Mouse (Mus musculus): ENCODE results near the gene Rab3il1. TPM values are rescaled to one million over a fixed set of nuclear protein-coding genes. Genes with fewer than 3 reads are reported as not detected.

Rab3il1 gene
- total RNA-seq (2023): 0.73 TPM

DNA sequence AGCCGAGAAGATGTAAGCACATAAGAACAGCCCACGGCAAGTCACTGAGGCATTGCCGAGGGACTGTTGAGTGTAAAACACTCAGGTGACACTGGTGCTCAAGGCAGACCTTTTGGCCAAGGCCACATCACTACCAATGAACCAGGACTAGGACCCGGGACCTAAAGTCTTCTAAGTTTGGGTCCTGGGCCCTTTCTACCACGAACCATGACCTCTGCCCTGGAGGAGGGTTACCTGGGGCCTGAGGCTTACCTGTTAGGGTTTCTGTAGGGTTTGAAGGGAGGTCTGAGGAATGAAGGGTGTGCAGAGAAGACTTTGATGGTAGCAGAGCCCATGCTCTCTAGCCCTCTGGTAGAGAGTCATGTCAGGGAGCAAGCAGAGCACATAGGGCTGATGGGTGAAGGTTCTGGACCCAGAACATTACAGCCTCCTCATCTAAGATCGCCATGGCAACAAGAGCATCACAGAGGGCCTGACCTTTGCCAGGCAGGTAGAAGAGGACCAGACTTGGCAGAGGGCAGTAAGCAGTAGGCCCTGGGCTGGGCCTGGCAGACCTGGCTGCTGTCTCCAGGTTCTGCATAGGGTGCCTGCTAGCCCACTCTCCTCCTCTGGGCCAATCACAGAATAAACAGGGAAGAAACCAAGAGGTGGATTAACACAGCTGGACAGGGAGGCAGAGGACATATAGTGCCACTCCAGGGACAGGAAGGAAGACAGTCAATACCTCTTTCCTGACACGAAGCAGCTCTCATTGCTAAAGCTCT, at the start of gene Rab3il1, which contains the start of gene Best1:
Rab3il1 (plus strand) TSS at position 464 of the 764 bp plus-strand sequence.
Best1 (minus strand) TSS at position 428 of the 764 bp plus-strand sequence.

GRCm38 (mm10) chr19:9980258-9980657, 21.2 kb upstream of the Rab3il1 start, which contains the start of gene Fth1:
TSS of gene Fth1 (plus strand) at chr19:9980598.

DNA sequence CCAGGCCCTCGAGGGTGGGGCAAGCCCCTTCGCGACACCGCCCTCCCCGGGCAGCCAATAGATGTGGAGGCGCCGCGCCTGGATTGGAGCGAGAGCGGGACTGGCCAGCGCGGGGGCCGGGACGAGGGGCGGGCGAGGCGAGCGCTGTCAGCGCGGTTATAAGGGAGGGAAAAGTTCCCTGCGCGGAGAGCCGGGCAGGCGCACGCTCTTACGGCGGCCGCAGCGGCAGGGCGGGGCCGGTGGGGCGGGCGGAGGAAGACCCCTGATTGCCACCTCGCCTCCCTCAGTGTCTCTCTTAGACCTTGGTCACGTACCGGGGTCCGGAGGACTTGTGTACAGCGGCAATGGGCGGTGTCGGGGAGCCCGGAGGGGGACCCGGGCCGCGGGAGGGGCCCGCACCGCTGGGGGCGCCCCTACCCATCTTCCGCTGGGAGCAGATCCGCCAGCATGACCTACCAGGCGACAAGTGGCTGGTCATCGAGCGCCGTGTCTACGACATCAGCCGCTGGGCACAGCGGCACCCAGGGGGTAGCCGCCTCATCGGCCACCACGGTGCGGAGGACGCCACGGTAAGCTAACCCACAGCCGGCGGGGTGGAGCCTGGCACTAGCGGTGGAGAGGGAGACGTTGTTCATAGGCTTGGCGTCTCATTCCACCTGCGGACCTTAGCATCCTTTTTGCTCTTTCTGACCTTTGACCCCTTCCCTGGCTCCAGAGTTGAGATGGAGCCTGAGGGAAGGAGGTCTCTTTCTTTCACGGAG, 40.1 kb downstream of the Rab3il1 start, which contains the start of gene Fads3:
Fads3 (plus strand) TSS at position 182 of the 761 bp plus-strand sequence.

Other genes starting within 250 kb of the Rab3il1 start
- gene Scgb2a2, start 154.1 kb upstream of the Rab3il1 start, total RNA-seq (2023): not detected
- gene Incenp, start 102.1 kb upstream of the Rab3il1 start, total RNA-seq (2023): 35.4 TPM
- gene Fth1, start 21.1 kb upstream of the Rab3il1 start, total RNA-seq (2023): 1,083 TPM
- not detected for gene Best1, start within 50 bp of the Rab3il1 start, total RNA-seq (2023)
- 0.64 TPM for gene Fads3, start 39.9 kb downstream of the Rab3il1 start, total RNA-seq (2023)
- 0.18 TPM for gene Fads2, start 100.1 kb downstream of the Rab3il1 start, total RNA-seq (2023)
- 12.7 TPM for gene Fads1, start 181.2 kb downstream of the Rab3il1 start, total RNA-seq (2023)
- 101 TPM for gene Tmem258, start 202.3 kb downstream of the Rab3il1 start, total RNA-seq (2023)
- gene Fen1, start 202.5 kb downstream of the Rab3il1 start, total RNA-seq (2023): 21.3 TPM
- not detected for gene Myrf, start 239.1 kb downstream of the Rab3il1 start, total RNA-seq (2023)

All from CD4-positive naive resting alpha-beta T cell, adult 76 days (primary cell).